Mouse (Mus musculus): Measurements from ENCODE around the gene Uqcrh. TPM values are rescaled to one million over a fixed set of nuclear protein-coding genes. Genes with fewer than 3 reads are reported as not detected.

Uqcrh gene
- polyA plus RNA-seq, 1 experiment from 2014 or later = 508 TPM

DNA sequence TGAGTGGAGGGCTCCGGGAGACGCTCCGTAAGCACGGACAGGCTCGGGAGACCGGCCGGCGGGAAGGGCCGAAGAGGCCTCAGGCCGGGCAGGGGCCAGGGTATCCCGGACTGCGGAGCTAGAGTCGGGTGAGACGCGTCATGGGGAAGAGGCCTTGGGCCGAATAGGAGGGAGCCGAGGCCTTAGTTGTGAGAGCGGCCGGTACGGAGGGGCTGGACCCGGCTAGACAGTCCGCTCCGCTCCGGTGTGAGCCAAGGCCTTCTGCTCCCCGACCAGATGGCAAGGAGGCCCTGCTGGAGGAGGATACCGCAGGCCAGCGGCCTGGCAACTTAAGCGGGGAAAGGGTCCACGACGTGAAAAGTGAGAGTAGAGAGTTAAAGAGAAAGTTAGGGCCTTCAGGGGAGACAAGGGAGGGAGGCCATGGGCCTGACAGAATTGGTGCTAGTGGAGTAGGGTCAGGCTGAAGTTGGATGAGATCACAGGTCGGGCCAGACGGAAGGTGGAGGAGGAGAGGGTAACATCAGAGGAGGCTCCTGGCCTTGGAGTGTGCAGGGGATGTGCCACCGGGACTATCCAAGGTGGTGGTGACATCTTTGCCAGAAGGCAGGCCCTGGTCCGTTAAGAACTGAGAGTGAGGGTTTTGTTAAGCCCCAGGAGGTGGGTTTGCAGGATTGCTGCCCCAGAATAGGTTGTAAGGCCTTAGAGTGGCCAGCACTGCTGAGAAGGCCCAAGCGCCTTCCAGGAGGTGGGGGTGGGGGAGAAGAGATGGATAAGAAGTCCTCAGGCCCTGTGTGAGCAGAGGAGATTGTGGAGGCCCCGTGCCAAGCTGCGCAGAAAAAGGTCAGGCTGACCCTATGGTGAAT, 1.7 kb upstream of the Uqcrh start:
- H3K9ac ChIP-seq = peak overlapping the region; percentile 92
- no peaks in the 10 kb centered on the region for H3K27me3 ChIP-seq
- peaks cover 35% of the 10 kb centered on the region for H3K4me1 ChIP-seq
- peak overlapping the region; percentile 84 for H3K4me3 ChIP-seq
- H3K27ac ChIP-seq = peak overlapping the region; percentile 96
- whole genome bisulfite sequencing = 2% methylated on average over 37 of the region's 37 CpGs
- H3K4me2 ChIP-seq = peak overlapping the region; percentile 92
- no peaks in the 10 kb centered on the region for H3K9me3 ChIP-seq (replicated peaks)
- ATAC-seq = peak; percentile 12; the same call in 1 of the 2 replicates
- peaks cover 23% of the 10 kb centered on the region for H3K36me3 ChIP-seq (ENCODE audit: poor library complexity, severe bottlenecking)

DNA sequence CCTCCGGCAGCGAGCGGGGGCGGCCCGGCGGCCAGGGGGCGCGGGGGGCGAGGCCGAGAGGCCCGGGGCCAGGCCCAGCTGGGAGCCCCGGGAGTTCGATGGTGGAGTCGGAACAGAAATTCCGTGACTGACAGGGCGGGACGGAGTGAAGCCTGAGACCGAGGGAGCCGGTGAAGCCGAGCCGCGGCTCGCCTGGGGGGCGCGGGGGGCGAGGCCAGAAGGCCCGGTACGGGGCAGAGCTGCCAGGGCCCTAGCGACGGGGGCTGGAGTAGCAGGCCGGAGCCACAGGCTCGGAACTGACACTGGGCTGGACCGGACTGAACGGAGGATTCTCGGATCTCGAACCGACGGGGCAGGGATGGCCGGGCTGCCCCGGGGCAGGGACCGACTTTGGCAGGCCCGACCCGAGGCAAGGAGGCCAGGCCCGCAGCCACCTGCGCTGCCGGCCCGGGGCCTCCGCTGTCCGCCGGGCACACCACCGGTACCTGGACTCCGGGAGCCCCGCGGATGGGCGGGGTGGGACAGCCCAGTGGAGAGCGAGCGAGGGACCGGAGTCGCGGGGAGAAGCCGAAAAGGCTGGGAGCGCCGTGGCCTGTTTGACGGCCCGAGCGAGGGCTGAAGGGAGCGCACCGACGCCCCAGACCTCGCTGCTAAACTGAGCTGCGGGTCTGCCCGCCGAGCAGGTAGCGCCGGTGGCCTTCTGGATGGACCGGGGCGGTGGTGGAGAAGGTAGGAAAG, 929 bp upstream of the Uqcrh start:
- ATAC-seq = peak; percentile 71
- WGBS = under 1% methylated on average over 62 of the region's 77 CpGs
- peak overlapping the region; percentile 92 for H3K9ac ChIP-seq

DNA sequence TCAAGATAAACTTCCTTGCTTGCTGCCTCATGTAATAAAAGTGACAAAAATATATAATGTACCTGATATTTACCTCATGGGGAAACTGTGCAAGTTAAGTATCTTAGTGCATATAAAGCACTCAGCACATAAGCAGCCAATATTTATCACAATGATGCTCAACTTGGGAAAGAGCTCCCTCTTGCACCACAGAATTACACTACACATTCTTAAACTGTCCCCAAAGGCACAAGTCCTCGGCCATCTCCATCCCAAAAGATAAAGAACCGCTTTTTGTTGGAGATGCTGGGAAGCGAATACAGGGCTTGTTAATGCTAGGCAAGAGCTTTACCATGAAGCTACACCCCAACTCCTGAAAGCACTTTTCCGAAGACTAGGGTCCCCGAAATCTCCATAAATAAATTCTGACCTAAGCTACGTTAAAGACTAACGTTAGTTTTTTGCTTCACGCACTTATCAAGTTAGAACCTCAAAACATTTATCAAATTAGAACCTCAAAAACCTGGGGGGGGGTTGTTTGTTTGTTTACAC, 661 bp downstream of the Uqcrh start:
- Histone ChIP-seq H3K27ac (no peak overlapping the region), H3K4me2 (peak overlapping the region; percentile 92), H3K36me3 (ENCODE audit: poor library complexity, severe bottlenecking) (peaks cover 14% of the 10 kb centered on the region), H3K4me3 (peak overlapping the region; percentile 84), H3K4me1 (peaks cover 35% of the 10 kb centered on the region), H3K9ac (peak overlapping the region; percentile 92), H3K9me3 (replicated peaks) (no peaks in the 10 kb centered on the region), H3K27me3 (no peaks in the 10 kb centered on the region)
- no peak for ATAC-seq
- WGBS = 2% methylated on average over 8 of the region's 8 CpGs

More for the DNA sequence above, 929 bp upstream of the Uqcrh start:
- H3K27ac ChIP-seq = peak overlapping the region; percentile 96
- H3K4me1 ChIP-seq = peaks cover 35% of the 10 kb centered on the region
- H3K36me3 ChIP-seq (ENCODE audit: poor library complexity, severe bottlenecking) = peaks cover 16% of the 10 kb centered on the region
- H3K4me3 ChIP-seq = peak overlapping the region; percentile 84
- no peaks in the 10 kb centered on the region for H3K27me3 ChIP-seq
- H3K9me3 ChIP-seq (replicated peaks) = no peaks in the 10 kb centered on the region
- H3K4me2 ChIP-seq = peak overlapping the region; percentile 92

DNA sequence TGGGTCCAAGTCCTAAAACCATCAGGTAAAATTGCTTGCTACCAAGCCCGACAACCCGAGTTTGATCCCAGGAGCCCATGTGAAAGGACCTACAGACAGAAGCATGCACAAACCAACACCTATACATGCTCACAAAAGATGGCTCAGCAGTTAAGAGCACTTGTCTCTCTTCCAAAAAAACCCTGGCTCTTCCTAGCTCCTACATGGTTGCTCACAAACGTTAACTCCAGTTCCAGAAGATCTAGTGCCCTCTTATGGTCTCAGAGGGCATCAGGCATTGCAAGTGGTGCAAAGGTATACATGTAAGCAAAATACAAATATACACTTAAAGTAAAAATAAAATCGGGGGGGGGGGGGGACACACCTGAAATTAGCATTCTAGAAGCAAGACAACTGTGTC, 1.7 kb downstream of the Uqcrh start:
- no peaks in the 10 kb centered on the region for H3K9me3 ChIP-seq (replicated peaks)
- peaks cover 35% of the 10 kb centered on the region for H3K4me1 ChIP-seq
- H3K36me3 ChIP-seq (ENCODE audit: poor library complexity, severe bottlenecking) = peaks cover 23% of the 10 kb centered on the region
- H3K4me3 ChIP-seq = peak overlapping the region; percentile 12; the same call in 1 of the 2 replicates
- H3K27me3 ChIP-seq = no peaks in the 10 kb centered on the region
- 53% methylated on average over 4 of the region's 4 CpGs for WGBS
- no peak for ATAC-seq
- peak overlapping the region; percentile 34 for H3K4me2 ChIP-seq
- no peak overlapping the region; the same call in 1 of the 2 replicates for H3K9ac ChIP-seq
- no peak overlapping the region for H3K27ac ChIP-seq

DNA sequence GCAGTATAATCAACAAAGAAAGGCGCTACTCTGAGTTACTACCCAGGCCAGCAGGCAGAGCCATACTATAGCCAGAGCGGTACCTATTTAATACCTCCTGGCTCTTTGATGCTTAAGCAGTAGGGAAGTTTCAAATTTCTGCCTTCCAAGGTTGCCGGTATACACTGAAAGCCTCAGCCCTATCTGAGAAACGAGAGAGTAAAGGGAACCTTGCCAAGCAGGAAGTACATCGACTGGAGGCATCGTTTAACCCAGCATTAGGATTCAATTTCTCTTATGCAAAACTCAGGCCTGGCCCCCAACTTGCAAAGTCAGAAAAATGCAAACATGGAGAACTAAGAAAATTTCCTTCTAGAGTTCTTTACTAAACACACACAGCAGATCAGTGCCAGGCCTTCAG, 4.8 kb downstream of the Uqcrh start:
- H3K36me3 ChIP-seq (ENCODE audit: poor library complexity, severe bottlenecking) = peaks cover 53% of the 10 kb centered on the region
- WGBS = 88% methylated on average over 6 of the region's 6 CpGs
- no peak for ATAC-seq

DNA sequence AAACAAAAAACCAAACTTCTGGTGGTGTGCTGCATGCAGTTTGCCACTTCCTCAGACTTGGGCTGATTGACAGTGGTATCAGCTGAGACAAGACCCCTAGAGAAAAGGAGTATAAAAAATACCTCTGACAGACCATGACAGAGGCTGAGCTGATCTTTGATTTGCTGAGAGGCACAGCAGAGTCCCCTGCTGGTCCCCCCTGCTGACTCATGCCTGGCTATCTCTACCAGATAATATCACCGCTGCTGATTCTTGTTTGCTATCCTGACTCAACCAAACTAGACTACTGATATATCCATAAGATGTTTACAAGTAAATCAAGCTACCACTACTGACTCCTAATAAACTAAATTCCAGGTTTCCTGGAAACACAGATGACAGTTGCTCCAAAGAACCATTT, 11.0 kb downstream of the Uqcrh start:
- Histone ChIP-seq H3K4me1 (no peaks in the 10 kb centered on the region), H3K27me3 (no peaks in the 10 kb centered on the region), H3K4me3 (no peak overlapping the region), H3K9ac (no peak overlapping the region), H3K4me2 (no peak overlapping the region), H3K27ac (no peak overlapping the region), H3K9me3 (replicated peaks) (no peaks in the 10 kb centered on the region), H3K36me3 (ENCODE audit: poor library complexity, severe bottlenecking) (peaks cover 37% of the 10 kb centered on the region)
- 58% methylated on average over 1 of the region's 1 CpGs for WGBS
- no peak for ATAC-seq

More for the DNA sequence above, 4.8 kb downstream of the Uqcrh start:
- Histone ChIP-seq H3K4me1 (peaks cover 18% of the 10 kb centered on the region), H3K4me3 (no peak overlapping the region), H3K9me3 (replicated peaks) (no peaks in the 10 kb centered on the region), H3K27ac (no peak overlapping the region), H3K4me2 (no peak overlapping the region), H3K9ac (no peak overlapping the region), H3K27me3 (no peaks in the 10 kb centered on the region)

DNA sequence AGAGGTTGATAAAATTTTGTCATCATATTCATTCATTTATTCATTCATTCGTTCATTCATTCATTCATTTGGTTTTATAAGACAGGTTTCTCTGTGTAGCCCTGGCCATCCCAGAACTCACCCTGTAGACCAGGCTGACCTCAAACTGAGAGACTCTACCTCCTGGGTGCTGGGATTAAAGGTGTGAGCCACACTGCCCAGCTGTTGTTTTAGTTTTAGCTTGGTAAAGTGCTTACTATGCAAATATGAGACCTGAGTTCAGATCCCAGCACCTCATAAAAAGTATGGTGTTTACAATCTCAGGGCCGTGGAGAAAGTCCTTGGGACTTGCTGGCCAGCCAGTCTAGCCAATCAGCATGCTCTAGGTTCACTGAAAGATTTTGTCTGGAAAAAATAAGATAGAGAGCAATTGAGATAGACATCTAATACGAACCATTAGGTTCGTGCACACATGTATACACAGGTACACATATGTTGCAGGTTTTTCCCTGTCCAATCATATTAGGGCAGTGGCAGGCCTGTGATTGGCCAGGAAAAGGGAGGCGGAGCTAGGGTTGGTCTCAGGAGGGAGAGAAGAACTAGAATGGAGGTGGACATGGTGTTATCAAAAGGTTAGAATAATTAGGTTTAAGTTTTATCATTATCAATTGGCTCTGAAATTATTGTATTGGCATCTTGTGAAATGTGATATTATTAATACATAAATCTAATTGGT, 15.7 kb downstream of the Uqcrh start:
- no peak overlapping the region for H3K4me2 ChIP-seq
- 82% methylated on average over 5 of the region's 5 CpGs for WGBS
- no peaks in the 10 kb centered on the region for H3K9me3 ChIP-seq (replicated peaks)
- no peak overlapping the region for H3K27ac ChIP-seq
- H3K36me3 ChIP-seq (ENCODE audit: poor library complexity, severe bottlenecking) = no peaks in the 10 kb centered on the region
- no peak for ATAC-seq
- H3K9ac ChIP-seq = no peak overlapping the region
- H3K4me3 ChIP-seq = no peak overlapping the region
- H3K4me1 ChIP-seq = peaks cover 3% of the 10 kb centered on the region
- no peaks in the 10 kb centered on the region for H3K27me3 ChIP-seq

DNA sequence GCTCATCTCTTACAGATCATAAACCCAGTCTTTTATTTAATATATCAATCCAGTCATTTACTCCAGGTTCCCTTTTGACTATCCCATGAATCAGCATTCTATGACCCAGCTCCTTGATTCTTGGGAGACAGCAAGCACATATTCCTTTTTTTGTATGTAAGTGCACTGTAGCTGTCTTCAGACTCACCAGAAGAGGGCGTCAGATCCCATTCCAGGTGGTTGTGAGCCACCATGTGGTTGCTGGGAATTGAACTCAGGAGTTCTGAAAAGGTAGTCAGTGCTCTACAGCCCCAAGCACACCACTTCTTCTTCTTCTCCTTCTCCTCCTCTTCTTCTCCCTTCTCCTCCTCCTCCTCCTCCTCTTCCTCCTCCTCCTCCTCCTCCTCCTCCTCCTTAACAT, 17.3 kb downstream of the Uqcrh start:
- Histone ChIP-seq H3K9me3 (replicated peaks) (no peaks in the 10 kb centered on the region), H3K36me3 (ENCODE audit: poor library complexity, severe bottlenecking) (no peaks in the 10 kb centered on the region), H3K4me2 (no peak overlapping the region), H3K4me1 (peaks cover 13% of the 10 kb centered on the region), H3K27ac (no peak overlapping the region), H3K4me3 (no peak overlapping the region), H3K9ac (no peak overlapping the region), H3K27me3 (no peaks in the 10 kb centered on the region)
- WGBS = 6% methylated on average over 1 of the region's 1 CpGs
- no peak for ATAC-seq

DNA sequence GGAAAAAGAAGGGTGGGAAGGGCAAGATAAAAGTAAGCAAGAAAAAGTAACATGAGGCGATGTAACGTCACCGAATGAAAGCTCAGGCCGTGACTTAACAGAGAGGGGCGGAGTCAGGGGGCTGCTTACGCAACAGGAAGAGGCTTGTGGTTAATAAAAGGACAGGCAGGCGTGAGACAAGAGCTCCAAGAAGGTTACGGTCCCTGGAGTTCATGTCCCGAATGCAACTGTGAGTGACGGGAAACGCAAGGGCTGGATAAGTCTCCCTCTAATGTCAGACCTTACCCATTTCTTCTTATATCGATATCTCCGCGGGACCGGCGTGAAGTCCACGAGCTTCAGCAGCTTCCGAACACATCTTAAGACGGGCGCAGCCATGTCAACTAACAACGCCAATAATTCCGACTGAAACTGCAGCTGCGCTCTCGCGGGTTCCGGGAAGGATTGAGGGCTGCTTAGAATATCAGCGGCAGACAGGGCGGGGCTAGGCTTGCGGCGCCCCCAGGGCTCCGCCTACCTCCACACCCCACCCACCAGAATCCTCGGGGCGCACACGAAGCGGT, 21.4 kb downstream of the Uqcrh start, which contains the start of gene Nsun4:
Gene Nsun4, minus strand, starts transcription at position 478 of the 563 bp plus-strand sequence.
- peaks cover 16% of the 10 kb centered on the region for H3K4me1 ChIP-seq
- peak within 1 kb of the TSS; percentile 73 for H3K4me2 ChIP-seq
- peak within 1 kb of the TSS; percentile 50 for H3K4me3 ChIP-seq
- H3K27me3 ChIP-seq = no peaks in the 10 kb centered on the region
- no peaks in the 10 kb centered on the region for H3K9me3 ChIP-seq (replicated peaks)
- H3K9ac ChIP-seq = peak within 1 kb of the TSS; percentile 59
- H3K27ac ChIP-seq = peak within 1 kb of the TSS; percentile 89
- under 1% methylated on average over 35 of the region's 35 CpGs for WGBS
- H3K36me3 ChIP-seq (ENCODE audit: poor library complexity, severe bottlenecking) = 0 out of 2 replicates have a peak, but pooled peaks cover under 1% of the 10 kb centered on the region
- peak; percentile 98 for ATAC-seq

DNA sequence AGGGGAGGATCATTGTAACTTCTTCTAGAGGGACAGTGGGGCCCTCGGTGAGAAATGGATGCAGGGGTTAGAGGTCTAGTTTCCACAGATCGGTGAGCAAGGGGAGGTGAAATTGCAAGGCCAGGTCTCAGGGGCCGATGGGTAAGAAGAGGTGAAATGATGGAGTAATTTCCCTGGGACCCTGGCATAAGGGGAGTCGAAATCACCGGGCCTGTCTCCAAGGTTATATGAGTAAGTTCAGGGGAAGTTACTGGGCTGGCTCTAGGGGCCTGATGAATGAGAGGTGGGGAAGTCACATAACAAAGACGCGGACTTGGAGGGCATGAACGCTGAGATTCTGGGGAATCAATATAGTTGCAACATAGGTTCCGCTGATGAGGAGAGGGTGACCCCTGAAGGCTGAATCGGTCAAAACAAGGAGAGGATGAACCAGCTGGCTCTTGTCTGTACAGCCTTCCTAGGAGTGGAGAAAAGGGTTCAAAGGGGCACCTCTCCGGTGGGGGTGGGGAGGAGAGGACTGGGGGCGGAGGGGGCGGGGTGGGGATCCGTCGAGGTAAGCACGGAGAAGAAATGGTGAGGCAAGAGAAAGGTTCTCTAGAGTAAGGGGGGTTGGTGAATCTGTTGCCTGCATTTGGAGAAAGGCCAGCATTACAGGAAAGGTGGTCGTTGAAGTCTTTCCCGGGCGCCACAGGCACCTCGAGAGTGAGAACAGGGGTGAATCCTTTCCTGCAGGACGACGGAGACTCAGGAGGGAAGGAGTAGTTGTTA, 22.2 kb downstream of the Uqcrh start:
- Histone ChIP-seq H3K9ac (peak overlapping the region; percentile 59), H3K27ac (peak overlapping the region; percentile 89), H3K4me3 (peak overlapping the region; percentile 50), H3K4me1 (peaks cover 16% of the 10 kb centered on the region), H3K27me3 (no peaks in the 10 kb centered on the region), H3K4me2 (peak overlapping the region; percentile 73), H3K9me3 (replicated peaks) (no peaks in the 10 kb centered on the region), H3K36me3 (ENCODE audit: poor library complexity, severe bottlenecking) (peaks cover 9% of the 10 kb centered on the region; the same call in 1 of the 2 replicates)
- ATAC-seq = no peak
- 10% methylated on average over 22 of the region's 22 CpGs for WGBS

DNA sequence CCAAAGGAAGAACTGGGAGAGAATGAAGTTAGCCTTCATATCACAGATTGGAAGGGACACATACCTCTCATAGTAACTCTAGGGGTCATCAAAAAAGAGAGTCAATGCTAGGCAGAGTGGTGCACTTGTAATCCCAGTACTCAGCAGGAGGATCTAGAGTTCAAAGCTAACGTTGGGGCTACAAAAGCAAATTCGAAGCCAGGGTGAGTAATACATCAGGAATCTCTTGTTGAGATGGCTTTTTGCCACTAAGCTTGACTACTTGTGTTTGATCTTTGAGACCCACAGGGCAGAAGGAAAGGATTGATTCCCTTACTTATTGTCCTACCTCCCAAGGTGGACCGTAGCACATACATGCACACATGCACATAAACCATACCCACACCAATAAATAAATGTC, 25.7 kb downstream of the Uqcrh start:
- Histone ChIP-seq H3K36me3 (ENCODE audit: poor library complexity, severe bottlenecking) (peaks cover 15% of the 10 kb centered on the region; the same call in 1 of the 2 replicates), H3K9ac (no peak overlapping the region), H3K9me3 (replicated peaks) (no peaks in the 10 kb centered on the region), H3K4me2 (no peak overlapping the region), H3K4me3 (no peak overlapping the region), H3K4me1 (peaks cover 13% of the 10 kb centered on the region), H3K27me3 (no peaks in the 10 kb centered on the region), H3K27ac (no peak overlapping the region)
- ATAC-seq = no peak
- 86% methylated on average over 3 of the region's 3 CpGs for WGBS

Data from forebrain, embryonic 13.5 days (tissue).